Mouse (Mus musculus): ENCODE measurements around the gene Gm20521.

Gene Gm20521

DNA sequence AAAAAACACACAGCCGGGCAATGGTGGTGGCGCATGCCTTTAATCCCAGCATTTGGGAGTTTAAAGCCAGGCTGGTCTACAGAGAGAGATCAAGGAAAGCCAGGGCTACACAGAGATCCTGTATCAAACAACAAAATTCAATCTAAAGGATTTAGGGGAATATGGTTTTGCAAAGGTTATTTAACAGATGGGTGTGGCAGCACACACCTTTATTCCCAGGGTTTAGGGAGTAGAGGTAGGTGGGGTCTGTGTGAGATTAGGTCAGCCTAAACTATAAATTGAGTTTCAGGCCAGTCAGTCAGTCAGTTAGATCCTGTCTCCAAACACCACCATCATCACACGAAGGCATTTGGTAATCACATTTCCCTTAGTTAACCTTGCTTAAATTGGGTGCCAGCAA lies 9.0 kb downstream of the Gm20521 start, which contains the start of gene Pabpn1:
Gene Pabpn1 (plus strand): TSS at position 301 of the 400 bp plus-strand sequence.
- in situ Hi-C loops (cut with MboI, MseI) = loop anchor here (25.0 kb wide), 1 partner anchor 695 kb away; the partner anchor contains the start of genes Emc9, Fitm1, Psme1 and Psme2

DNA sequence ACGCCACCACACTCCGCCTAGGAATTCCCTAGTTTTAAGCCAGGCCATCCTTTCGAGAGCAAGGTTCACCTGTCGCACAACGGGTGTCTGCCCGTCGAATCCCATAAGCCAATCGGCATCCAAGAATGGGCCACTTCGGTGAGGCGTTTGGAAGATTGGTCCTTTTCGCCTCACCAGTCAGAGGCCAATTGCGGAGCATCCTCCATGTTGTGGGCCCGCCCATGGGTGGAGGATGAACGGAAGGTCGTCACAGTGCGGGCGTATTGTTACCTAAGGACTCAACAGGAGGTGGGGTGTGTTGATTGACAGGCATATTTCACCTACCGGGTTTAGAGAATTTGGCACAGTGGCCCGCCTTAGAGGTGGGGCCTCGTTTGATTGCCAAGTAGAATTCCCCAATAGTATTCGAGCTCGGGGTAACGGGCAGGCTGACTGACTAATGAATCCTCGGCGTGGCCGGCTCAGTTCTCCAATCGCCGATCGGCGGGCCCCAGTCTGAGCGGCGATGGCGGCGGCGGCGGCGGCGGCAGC lies 10.5 kb downstream of the Gm20521 start:
- in situ Hi-C loops (cut with MboI, MseI) = loop anchor here (25.0 kb wide), 1 partner anchor 694 kb away; the partner anchor contains the start of genes Emc9, Fitm1, Psme1 and Psme2

DNA sequence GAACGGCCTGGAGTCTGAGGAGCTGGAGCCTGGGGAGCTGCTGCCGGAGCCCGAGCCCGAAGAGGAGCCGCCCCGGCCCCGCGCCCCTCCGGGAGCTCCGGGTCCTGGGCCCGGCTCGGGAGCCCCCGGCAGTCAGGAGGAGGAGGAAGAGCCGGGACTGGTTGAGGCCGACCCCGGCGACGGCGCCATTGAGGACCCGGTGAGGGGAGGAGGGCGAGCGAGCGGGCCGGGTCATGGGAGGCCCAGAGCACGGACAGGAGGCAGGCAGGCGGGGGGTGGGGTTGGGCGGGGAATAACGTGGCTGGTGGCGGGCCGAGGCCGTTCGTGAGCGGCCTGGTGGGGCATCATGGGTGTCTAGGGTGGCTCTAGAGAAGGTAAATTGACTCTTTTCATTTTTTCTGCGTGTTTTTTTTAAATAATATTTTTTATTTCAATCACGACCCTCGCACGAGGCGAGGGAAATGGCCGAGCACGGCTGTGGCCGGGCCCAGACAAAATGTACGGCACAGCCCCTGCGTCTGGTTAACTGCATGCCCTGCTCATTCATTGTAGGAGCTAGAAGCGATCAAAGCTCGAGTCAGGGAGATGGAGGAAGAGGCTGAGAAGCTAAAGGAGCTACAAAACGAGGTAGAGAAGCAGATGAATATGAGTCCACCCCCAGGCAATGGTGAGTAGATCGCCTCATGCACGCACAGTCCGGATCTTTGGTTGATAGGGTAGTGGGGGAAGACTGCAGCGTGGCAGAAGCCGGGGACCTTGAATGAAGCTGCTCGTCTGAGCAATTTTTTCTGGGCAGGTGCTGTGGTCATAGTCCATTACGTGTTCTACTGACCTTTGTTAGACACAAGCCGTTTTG lies 11.3 kb downstream of the Gm20521 start:
- in situ Hi-C loops (cut with MboI, MseI) = loop anchor here (25.0 kb wide), 1 partner anchor 693 kb away; the partner anchor contains the start of genes Emc9, Fitm1, Psme1 and Psme2

DNA sequence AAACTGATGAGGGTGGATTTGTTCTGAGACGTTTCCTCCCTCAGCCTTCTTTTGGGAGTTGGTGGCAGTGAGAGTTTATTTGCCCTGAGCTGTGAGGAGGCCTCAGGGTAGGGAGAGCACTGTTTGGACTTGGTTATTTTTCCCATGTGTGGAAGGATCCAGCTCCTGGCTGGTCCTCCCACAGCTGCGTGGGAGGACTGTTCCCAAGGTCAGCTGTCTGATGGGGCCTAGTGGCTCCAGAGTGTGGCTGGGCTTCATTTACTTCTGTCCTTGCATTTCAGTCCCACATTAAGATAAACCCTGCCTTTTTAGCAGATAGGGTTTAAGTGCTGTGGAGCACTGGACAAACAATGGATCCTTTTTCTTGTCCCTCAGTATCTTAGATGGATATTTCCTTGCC lies 14.2 kb downstream of the Gm20521 start:
- in situ Hi-C loops (cut with MboI, MseI) = loop anchor here (25.0 kb wide), 1 partner anchor 690 kb away; the partner anchor contains the start of genes Emc9, Fitm1, Psme1 and Psme2

DNA sequence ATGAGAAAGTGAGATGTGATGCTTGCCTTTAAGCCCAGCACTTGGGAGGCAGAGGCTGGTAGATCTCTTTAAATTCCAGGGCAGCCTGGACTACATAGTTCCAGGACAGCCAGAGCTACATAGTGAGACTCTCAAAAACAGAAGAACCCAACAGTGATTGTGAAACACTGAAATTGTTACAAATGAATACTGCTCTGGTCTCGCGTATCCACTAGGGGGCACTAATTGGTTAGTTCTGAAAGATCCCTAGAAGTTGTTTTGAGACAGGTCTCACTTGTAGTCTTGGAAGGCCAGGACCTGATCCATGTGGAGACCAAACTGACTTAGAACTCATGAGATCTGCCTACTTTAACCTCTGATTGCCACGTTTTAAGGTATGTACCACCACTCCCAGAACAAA lies 17.1 kb downstream of the Gm20521 start:
- in situ Hi-C loops (cut with MboI, MseI) = no loop called here

DNA sequence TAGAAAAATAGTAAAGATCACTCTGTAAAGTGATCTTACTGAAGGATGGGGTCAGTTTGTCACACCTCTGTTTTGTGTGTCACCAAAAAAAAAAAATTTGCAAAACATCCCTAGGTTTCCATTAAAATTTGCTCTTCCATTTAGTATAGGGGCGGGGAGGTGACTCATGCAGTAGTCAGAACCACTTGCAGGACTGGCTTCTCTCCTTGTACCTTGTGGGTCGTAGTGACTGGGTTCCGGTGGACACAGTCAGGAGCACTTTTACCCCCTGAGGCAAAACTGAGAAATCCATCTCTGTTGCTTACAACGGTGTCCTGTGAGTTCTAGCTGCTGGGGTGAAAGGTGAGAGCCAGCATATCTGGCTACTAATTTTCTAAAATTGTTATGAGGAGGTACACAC lies 20.4 kb downstream of the Gm20521 start:
- in situ Hi-C loops (cut with MboI, MseI) = no loop called here

DNA sequence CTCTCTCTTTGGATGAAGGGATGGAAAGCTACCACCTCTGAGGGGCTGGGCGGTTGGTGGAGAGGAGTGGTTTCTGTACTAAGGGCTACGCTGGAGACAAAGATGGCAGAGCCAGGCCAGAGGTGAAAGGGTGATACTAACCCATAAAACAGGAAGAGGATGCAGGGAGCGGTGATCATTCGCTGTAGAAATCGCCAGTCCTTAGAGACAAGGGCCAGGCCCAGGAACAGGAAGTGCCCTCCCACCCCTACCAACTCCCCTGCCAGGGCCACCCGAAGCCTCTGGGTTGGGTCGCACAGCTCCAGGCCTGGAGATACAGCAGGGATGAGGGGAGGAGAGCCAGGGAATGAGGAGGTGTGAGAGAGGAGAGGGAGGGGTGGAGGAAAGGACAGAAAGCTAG lies 25.4 kb downstream of the Gm20521 start:
- in situ Hi-C loops (cut with MboI, MseI) = no loop called here

DNA sequence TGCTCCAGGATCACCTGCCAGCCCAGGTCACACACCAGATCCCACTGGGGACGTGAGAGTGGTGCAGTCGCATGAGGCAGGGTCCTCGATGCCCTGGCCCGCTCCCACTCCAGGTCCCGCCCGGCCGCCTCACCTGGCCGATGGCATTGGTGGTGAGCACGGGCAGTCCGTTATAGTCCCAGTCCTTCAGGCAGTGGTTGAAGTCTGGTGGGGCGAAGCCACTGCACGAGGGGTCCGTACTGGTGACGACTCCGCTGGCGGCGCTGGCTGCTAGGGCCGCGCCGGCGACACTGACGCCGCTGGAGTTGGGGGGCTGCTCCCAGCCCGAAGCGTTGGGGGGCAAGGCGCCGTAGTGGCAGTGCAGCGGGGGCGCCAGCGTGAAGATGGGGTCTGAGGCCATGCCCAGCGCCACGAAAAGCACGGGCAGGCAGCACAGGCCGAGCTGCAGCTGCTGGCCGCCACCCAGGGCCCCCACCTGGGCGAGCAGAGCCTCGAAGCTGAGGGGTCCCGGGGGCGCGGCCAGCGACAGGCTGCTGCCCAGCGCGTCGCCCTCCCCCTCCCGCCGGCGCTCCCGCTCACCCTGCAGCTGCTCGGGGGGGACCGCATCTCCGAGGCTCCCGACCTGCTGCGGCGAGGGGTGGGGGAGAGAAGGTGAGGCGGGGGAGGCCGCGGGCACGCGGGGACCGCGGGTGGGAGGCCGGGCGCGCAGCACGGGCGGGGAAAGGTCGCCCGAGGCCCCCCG lies 29.0 kb downstream of the Gm20521 start:
- in situ Hi-C loops (cut with MboI, MseI) = loop anchor here (10.0 kb wide), 1 partner anchor 333 kb away; no protein-coding TSS in a partner anchor

DNA sequence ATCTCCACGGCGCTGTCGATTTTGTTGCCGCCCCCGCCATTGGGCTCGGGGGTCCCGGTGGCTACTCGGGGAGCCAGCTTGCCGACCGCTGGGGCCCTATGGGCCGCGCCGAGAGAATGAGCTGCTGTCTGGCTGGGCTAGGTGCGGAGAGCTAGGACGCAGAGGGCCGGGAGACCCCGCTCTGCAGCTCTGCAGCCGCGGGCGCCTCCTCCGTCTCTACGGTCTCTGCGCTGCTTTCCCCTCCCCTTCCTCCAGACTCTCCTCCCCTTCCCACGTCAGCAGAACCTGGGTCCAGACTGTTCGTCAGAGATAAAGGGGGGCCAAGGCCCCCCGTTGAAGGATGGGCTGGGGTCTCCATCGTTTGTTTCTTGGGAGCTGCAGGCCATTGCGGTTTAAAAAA lies 29.6 kb downstream of the Gm20521 start, which contains the start of gene Slc22a17:
Gene Slc22a17 (minus strand): TSS at position 247 of the 400 bp plus-strand sequence.
- in situ Hi-C loops (cut with MboI, MseI) = loop anchor here (10.0 kb wide), 1 partner anchor 332 kb away; no protein-coding TSS in a partner anchor

DNA sequence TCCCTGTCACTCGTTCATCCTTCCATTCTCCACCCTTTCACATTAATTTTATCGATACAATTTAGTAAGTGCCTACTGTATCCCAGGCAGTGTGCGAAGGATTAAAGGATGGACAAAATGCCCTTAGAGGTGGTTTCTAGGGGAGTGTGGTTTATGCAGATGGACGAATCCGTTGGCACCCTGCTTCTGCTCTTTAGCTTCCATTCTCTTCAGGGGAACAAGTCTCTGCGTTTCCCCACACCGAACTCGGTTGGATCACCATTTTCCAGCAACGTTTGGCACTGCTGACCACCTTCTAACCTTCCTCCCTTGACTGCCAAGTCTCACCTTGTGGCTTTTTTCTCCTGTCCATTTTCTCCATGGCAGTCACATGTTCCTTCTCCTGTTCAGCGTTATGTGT lies 30.1 kb downstream of the Gm20521 start:
- in situ Hi-C loops (cut with MboI, MseI) = loop anchor here (10.0 kb wide), 1 partner anchor 331 kb away; no protein-coding TSS in a partner anchor

DNA sequence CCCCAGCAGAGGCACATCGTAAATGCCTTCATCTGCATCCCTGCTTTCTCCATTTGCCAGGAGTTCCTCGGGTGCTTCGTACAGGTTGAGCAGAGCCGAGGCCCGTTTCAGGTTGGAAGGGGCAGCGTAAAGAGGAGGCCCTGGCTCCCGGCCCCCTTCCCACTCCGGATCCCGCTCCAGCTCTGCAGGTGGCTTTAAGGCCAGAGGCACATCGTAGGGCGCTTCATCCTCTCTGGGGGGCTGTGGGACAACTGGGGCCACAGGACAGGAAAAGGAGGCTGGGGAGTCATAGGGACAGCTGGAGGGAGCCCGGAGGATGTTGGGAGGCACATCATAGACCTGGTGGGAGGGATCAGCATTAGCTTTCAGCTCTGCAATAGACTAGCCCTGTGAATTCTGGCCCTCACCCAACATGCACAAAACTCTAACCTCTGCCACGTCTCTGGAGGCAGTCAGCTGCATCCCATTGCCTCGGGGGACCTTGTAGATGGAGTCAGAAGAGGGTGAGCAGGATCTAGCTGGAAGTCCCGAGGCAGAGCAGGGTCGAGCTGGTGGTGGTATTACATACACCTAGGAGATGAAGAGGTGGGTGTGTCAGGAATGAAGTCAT lies 36.9 kb downstream of the Gm20521 start:
- in situ Hi-C loops (cut with MboI, MseI) = no loop called here

DNA sequence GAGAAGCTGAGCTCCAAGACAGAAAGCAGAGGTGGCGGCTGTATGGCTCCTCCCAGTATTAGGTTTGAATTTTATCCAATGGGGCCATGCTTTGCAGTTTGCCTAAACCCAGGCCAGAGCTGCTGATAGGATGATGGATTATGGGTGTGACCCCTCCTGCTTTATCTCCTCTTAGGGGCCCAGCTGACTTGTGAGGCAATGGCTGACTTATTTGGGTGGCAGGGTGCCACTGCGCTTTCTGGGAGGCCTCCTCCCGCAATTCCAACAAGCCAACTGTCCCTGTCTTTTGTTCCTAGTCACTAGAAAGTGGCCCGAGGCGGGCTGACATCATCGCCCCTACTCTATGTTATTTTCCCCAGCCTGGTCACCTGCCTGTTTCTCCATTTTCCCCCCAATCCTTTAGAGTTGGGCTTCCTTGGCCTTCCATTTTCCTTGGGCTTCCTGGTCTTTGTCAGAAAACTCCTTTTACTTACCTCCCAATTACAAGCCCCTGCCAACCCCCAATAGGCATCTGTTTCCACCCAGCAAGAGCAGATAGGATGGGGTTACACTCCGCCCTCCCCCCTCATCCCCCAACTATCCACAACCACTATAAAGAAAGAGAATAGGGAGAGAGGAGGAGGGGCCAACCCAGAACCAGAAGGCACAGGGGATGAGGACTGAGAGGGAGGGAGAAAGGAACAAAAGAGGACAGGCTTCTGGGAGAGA lies 41.6 kb downstream of the Gm20521 start:
- in situ Hi-C loops (cut with MboI, MseI) = no loop called here

DNA sequence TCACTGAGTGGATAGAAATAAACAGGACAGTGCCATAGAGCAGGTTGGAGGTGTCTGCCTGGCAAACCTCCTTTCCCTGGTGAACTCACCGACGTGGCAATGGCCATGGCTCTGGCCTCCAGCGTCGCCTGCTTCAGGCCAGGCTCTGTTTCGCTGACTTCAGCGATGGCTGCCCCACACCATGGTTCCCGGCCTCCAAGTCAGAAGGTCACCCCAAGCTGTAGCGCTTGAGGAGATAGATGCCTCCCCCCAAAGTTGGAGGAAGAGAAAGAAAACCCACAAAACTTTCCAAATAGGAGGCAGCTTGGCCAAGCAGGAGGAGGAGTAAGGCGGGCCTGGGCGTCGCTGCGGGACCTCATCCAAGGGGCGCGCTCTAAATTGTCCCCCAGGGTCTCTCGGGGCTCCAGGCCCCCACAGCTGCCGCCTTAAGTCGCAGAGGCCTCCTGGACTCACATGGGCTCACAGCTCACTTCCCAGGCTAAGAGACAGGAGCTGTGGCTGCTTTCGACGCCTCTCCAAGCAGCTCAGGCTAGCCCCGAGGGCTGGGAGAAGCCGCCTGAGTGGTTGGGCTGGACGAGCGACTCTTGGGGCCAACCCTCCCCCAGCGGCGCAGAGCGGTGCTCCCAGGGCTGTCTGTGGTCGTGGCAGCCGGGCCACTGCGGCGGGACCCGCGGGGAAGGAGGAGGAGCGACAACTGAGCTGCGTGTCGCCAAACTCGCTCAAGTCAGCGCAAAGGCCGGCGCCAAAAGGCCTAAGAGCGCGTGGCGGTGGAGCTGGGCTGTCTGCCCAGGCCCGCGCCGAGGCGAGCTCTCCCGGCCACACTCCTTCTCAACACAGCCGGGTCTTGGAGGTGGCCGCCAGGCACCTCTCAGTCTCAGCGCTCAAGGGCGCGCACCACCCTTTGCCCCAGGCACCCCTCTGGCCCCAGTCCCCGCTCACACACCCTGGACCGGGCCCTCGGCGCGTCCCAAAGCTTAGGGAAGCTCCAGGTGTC lies 42.4 kb downstream of the Gm20521 start, which contains the start of gene Efs:
Gene Efs (minus strand): TSS at position 778 of the 994 bp plus-strand sequence.
- in situ Hi-C loops (cut with MboI, MseI) = no loop called here

DNA sequence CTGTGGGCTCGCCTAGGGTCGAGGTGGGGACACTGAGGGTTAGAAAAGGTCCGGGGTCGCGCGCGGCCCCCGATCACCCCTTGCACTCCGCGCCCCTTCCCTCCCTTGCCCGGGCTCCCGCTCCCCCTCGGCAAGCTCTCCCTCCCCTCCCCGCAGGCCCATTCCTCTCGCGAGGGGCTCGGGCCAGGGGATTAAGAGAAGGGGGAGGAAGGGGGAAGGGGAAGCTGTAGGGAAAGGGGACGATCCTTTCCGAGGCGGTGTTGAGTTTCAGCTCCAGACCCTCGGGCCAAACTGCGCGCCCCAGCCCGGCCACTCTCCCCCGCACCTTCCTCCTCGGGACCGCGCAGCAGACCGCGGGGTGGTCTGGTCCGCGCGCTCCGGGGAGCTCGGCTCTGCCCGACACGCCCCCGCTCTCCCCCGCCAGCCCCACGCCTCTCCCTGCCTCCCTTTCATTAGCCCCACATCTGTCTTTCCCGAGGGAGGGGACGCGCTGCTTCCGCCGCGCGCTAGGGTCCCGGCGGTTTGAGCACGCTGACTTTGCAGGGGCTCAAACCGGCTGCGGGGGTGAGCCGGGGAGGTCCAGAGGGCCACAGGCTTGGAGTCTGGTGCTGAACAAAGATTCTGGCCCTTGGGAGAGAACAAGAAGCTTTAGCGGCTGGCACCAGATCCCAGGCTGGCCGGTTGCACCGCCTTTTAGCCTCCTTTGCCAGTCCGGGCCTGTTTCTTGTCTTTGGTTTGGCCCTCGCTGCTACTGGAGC lies 43.3 kb downstream of the Gm20521 start:
- in situ Hi-C loops (cut with MboI, MseI) = no loop called here

DNA sequence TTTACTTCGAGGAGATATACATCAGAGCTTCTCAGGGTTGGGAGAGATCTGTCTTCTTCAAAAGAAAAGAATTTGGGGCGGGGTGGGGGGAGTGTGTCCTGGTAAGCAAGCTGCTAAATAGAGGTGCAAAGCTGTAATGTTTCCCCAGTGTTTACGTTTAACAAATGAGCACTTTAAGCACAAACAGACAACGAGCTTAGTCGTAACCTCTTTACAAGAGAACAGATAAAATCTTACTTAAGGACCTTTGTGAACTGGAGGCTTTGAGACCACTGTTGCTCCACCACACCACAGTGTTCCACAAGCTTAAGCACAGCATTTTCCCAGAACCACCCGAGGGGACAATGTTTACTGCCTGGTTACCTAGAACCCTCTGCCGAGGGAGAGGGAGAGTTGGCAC lies 44.1 kb downstream of the Gm20521 start:
- in situ Hi-C loops (cut with MboI, MseI) = no loop called here

DNA sequence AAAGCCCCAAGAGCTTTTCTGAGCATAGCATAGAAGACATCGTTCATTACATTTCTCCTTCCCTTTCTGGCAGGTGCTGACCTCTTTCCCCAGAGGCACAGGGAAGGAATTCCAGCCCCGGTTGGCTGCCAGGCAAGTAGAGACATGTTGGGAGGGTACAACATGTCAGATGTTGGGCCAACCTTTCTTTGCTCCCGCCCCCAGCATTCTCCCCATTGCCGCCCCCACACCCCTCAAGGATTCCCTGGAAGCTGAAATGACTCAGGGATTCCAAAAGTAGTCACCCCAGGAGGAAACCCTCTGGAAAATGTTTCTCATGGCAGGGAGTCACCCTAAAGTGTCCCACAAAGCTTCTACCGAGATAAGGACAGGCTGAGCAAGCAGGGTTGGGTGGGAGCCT lies 46.6 kb downstream of the Gm20521 start:
- in situ Hi-C loops (cut with MboI, MseI) = no loop called here

DNA sequence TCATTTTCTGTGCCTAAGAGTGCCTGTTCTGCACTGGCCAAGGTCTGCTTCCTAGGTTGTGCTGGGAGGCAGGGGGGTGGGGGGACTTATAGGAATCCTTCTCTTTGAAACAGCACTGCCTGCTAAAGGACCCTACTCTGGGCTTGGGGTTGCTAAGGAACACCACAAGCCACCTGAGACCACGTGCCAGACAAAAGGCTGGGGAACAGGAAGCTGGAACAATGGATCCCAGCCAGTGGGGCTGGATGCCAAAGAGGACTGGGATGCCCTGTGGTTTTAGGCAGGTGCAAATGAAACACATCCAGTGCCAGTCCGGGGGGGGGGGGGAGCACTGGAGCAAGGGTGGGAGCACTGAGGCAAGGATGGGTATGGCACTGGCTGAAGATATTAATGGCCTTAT lies 47.2 kb downstream of the Gm20521 start:
- in situ Hi-C loops (cut with MboI, MseI) = no loop called here

DNA sequence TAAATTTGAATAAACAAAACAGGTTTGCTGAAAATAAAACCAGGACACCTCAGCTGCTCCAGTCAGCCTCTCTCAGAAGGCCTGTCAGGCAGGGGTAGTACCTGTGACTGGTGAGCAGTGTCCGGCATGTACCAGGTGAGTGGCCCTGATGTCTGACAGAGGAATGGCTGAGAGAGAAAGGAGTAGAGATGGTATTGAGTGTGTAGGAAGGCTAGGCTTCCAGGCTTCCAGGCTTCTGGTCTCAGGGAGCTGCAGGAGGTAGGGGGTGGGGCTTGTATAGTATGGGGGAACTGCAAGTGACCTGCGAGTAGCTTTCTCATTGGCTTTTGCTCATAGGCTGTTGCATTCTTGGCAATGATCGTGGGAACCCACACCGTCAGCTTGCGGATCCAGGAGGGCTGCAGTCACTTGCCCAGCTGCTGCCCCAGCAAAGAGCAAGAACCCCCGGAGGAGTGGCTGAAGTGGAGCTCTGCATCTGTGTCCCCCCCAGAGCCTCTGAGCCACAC lies 49.5 kb downstream of the Gm20521 start, which contains the start of gene Il25:
Gene Il25 (plus strand): TSS at position 51 of the 506 bp plus-strand sequence.
- in situ Hi-C loops (cut with MboI, MseI) = no loop called here

Data from regulatory T cell (primary cell).